Mouse (Mus musculus) liver, embryonic 14.5 days (tissue): Measurements from ENCODE around the gene Abhd16a. TPM values are rescaled to one million over a fixed set of nuclear protein-coding genes. Genes with fewer than 3 reads are reported as not detected.

Experiments used
- ATAC-seq: fragments of 200-750 bp; cut with Nextera tagmentation; 2 replicates; pipeline ENCODE4 v1.8.0; 2017; ENCODE audit warnings: moderate number of reproducible peaks, mild to moderate bottlenecking, moderate library complexity; ENCODE audit not compliant: insufficient read depth
- DNase-seq, 3 experiments: peaks; one replicate each; pipeline ENCODE4 v3.0.0-alpha.2; 2012 to 2013; ENCODE audit warnings: low read depth in 3 of 3, low spot score in 3 of 3
- H3K27ac ChIP-seq: fragments of 300-500 bp; sonication (generic); 2 replicates; pipeline ENCODE4 v1.5.1; 2014; ENCODE audit warnings: moderate library complexity, mild to moderate bottlenecking, control low read depth, inconsistent platforms
- H3K27me3 ChIP-seq: fragments of 300-500 bp; sonication (generic); 2 replicates; pipeline ENCODE4 v1.6.1; 2014; ENCODE audit warnings: mild to moderate bottlenecking, low read length, moderate library complexity; ENCODE audit not compliant: control insufficient read depth, insufficient read depth
- H3K36me3 ChIP-seq: fragments of 300-500 bp; sonication (generic); replicated peaks from 2 replicates; pipeline ENCODE4 v1.6.1; 2014; ENCODE audit warnings: low read depth; ENCODE audit not compliant: control insufficient read depth, insufficient read depth
- H3K4me1 ChIP-seq, 2 experiments: fragments of 200-500 bp in 1 of 2; fragments of 300-500 bp in 1 of 2; sonication (generic) in 1 of 2; replicated peaks; 2 replicates each; pipeline ENCODE4 v1.6.1; 2012 to 2014; ENCODE audit warnings: antibody characterized with exemption in 1 of 2, inconsistent platforms in 1 of 2, low read length in 1 of 2; ENCODE audit not compliant: control insufficient read depth in 2 of 2, insufficient read depth in 2 of 2
- H3K4me2 ChIP-seq: fragments of 300-500 bp; sonication (generic); 2 replicates; pipeline ENCODE4 v1.6.1; 2014; ENCODE audit warnings: low read depth, mild to moderate bottlenecking, control low read depth, moderate library complexity
- H3K4me3 ChIP-seq, 2 experiments: fragments of 200-500 bp in 1 of 2; fragments of 300-500 bp in 1 of 2; sonication (generic) in 1 of 2; 2 replicates each; pipeline ENCODE4 v1.5.1; 2012 to 2014; ENCODE audit warnings: low read depth in 2 of 2, low read length in 2 of 2, mild to moderate bottlenecking in 2 of 2, control low read depth in 1 of 2, inconsistent platforms in 1 of 2, moderate library complexity in 1 of 2; ENCODE audit not compliant: insufficient read depth in 1 of 2
- H3K9ac ChIP-seq: fragments of 300-500 bp; sonication (generic); replicated peaks from 2 replicates; pipeline ENCODE4 v1.6.1; 2014; ENCODE audit warnings: mild to moderate bottlenecking, control low read depth, moderate library complexity
- H3K9me3 ChIP-seq: fragments of 300-500 bp; sonication (generic); 2 replicates; pipeline ENCODE4 v1.6.1; 2016; ENCODE audit warnings: low read length, mixed read lengths; ENCODE audit not compliant: control insufficient read depth
- CTCF ChIP-seq: IDR thresholded peaks from 2 replicates; pipeline ENCODE4 v1.5.1; 2016; ENCODE audit warnings: antibody characterized with exemption, low read depth, control low read depth
- EP300 ChIP-seq: IDR thresholded peaks from 2 replicates; pipeline ENCODE4 v1.6.1; 2016; ENCODE audit warnings: antibody characterized with exemption, low read depth
- WGBS: fragments of 180-500 bp; shearing (Covaris S2); extraction: QIAGEN DNeasy Blood & Tissue Kit; methylation state at CpG from one replicate; pipeline ENCODE4 v1.1.7; 2014; ENCODE audit not compliant: insufficient replicate concordance; 5-methylcytosine and 5-hydroxymethylcytosine counted together
- polyA plus RNA-seq, 2 experiments: library from polyadenylated mRNA; depleted of rRNA in 1 of 2; stranded (reverse) in 1 of 2; unstranded in 1 of 2; fragments of >200 nt; fragmentation: Nextera tagmentation in 1 of 2; extraction: Ambion mirVana in 1 of 2; gene quantifications; 2 replicates each; pipeline versions ENCODE4 v1.2.1 to v1.2.3; 2012 to 2014

Abhd16a gene
- polyA plus RNA-seq, 2 experiments = 30.0 to 42.3 TPM

GRCm38 (mm10) chr17:35094475-35095365 lies 5.7 kb downstream of the Abhd16a start:
- no peak for TF ChIP-seq EP300
- TF ChIP-seq CTCF = no peak
- 76% methylated on average over 15 of the region's 15 CpGs for WGBS
- DNase-seq (no peak), ATAC-seq (no peak)
- H3K4me1 ChIP-seq = peaks cover 10% of the 10 kb centered on the region in 2 experiments
- H3K4me2 ChIP-seq = no peak overlapping the region
- no peak overlapping the region for H3K9ac ChIP-seq
- H3K9me3 ChIP-seq = no peaks in the 10 kb centered on the region
- H3K36me3 ChIP-seq = peaks cover 38% of the 10 kb centered on the region
- no peaks in the 10 kb centered on the region for H3K27me3 ChIP-seq
- no peak overlapping the region for H3K27ac ChIP-seq
- H3K4me3 ChIP-seq = no peak overlapping the region

GRCm38 (mm10) chr17:35096597-35096996 lies 7.5 kb downstream of the Abhd16a start:
- TF ChIP-seq CTCF (no peak), EP300 (no peak)
- no peak overlapping the region for H3K27ac ChIP-seq
- DNase-seq (no peak), ATAC-seq (no peak)
- no peak overlapping the region for H3K4me2 ChIP-seq
- peaks cover 44% of the 10 kb centered on the region for H3K36me3 ChIP-seq
- H3K4me1 ChIP-seq = no peaks in the 10 kb centered on the region
- 84% methylated on average over 12 of the region's 12 CpGs for WGBS
- H3K9me3 ChIP-seq = no peaks in the 10 kb centered on the region
- no peaks in the 10 kb centered on the region for H3K27me3 ChIP-seq
- no peak overlapping the region for H3K9ac ChIP-seq
- H3K4me3 ChIP-seq = no peak overlapping the region

GRCm38 (mm10) chr17:35097164-35097655 lies 8.1 kb downstream of the Abhd16a start:
- WGBS = 83% methylated on average over 12 of the region's 12 CpGs

GRCm38 (mm10) chr17:35100196-35100765 lies 11.2 kb downstream of the Abhd16a start:
- DNase-seq (no peak), ATAC-seq (no peak)
- no peaks in the 10 kb centered on the region for H3K9me3 ChIP-seq
- no peak for TF ChIP-seq CTCF
- no peak for TF ChIP-seq EP300
- peaks cover 16 to 24% of the 10 kb centered on the region in 2 experiments for H3K4me1 ChIP-seq
- no peak overlapping the region for H3K4me2 ChIP-seq
- H3K9ac ChIP-seq = no peak overlapping the region
- H3K36me3 ChIP-seq = peaks cover 38% of the 10 kb centered on the region
- no peak overlapping the region for H3K27ac ChIP-seq
- H3K27me3 ChIP-seq = no peaks in the 10 kb centered on the region
- H3K4me3 ChIP-seq = no peak overlapping the region
- 70% methylated on average over 10 of the region's 10 CpGs for WGBS

More at GRCm38 (mm10) chr17:35097164-35097655, 8.1 kb downstream of the Abhd16a start:
- no peaks in the 10 kb centered on the region for H3K9me3 ChIP-seq
- ATAC-seq (no peak), DNase-seq (no peak)
- H3K27me3 ChIP-seq = no peaks in the 10 kb centered on the region
- H3K4me2 ChIP-seq = no peak overlapping the region
- H3K27ac ChIP-seq = no peak overlapping the region
- H3K36me3 ChIP-seq = peaks cover 45% of the 10 kb centered on the region
- TF ChIP-seq CTCF = no peak
- no peak overlapping the region for H3K9ac ChIP-seq
- no peaks in the 10 kb centered on the region for H3K4me1 ChIP-seq
- H3K4me3 ChIP-seq = no peak overlapping the region

GRCm38 (mm10) chr17:35101161-35101560 lies 12.1 kb downstream of the Abhd16a start:
- DNase-seq = no peak
- TF ChIP-seq CTCF = no peak
- TF ChIP-seq EP300 = no peak
- Histone ChIP-seq H3K4me2 (no peak overlapping the region), H3K4me1 (peaks cover 24 to 33% of the 10 kb centered on the region in 2 experiments), H3K27ac (no peak overlapping the region), H3K27me3 (no peaks in the 10 kb centered on the region), H3K36me3 (peaks cover 34% of the 10 kb centered on the region), H3K9me3 (no peaks in the 10 kb centered on the region), H3K4me3 (no peak overlapping the region), H3K9ac (no peak overlapping the region)
- ATAC-seq = no peak
- 83% methylated on average over 11 of the region's 11 CpGs for WGBS
